Mouse (Mus musculus) G1E-ER4 (cell line): ENCODE measurements around the gene Fam47c. TPM values are rescaled to one million over a fixed set of nuclear protein-coding genes. Genes with fewer than 3 reads are reported as not detected.

Experiments
- GATA1 ChIP-seq: IDR thresholded peaks from one replicate; pipeline ENCODE4 v1.8.0; 2012; ENCODE audit warnings: low read length, inconsistent platforms
- polyA plus RNA-seq: library from polyadenylated mRNA; stranded (reverse); fragments of >175 nt; gene quantifications from 2 replicates; pipeline ENCODE4 v1.2.3, GENCODE M21; 2012

The Fam47c gene
- not detected in 2 replicates for polyA plus RNA-seq

GRCm38 (mm10) chrX:78737463-78737862, at the start of gene Fam47c:
TSS of gene Fam47c (plus strand) at chrX:78737763.
- TF ChIP-seq GATA1 = no peak

- TF ChIP-seq GATA1 = no peak
Measured at GRCm38 (mm10) chrX:78769408-78769807, 31.8 kb downstream of the Fam47c start.

- TF ChIP-seq GATA1 = no peak
Measured at GRCm38 (mm10) chrX:78777078-78777477, 39.5 kb downstream of the Fam47c start.

Other genes starting within 250 kb of the Fam47c start
- gene Prrg1, start 153.9 kb upstream of the Fam47c start, polyA plus RNA-seq = not detected in 2 replicates